Mouse (Mus musculus) right cerebral cortex, postnatal 4 days (tissue): ENCODE results near the gene Myh7.
"Not testable (repeated sequence)": the region's sequence is repeated elsewhere in the genome, so short reads cannot be mapped to it uniquely, and the experiment has no call there.

Source experiments
- DNase-seq: peaks from one replicate; pipeline ENCODE4 v3.0.0-alpha.2; 2022

Gene Myh7

GRCm38 (mm10) chr14:54967874-54968273, 26.6 kb downstream of the Myh7 start:
- DNase-seq, result no peak

DNA sequence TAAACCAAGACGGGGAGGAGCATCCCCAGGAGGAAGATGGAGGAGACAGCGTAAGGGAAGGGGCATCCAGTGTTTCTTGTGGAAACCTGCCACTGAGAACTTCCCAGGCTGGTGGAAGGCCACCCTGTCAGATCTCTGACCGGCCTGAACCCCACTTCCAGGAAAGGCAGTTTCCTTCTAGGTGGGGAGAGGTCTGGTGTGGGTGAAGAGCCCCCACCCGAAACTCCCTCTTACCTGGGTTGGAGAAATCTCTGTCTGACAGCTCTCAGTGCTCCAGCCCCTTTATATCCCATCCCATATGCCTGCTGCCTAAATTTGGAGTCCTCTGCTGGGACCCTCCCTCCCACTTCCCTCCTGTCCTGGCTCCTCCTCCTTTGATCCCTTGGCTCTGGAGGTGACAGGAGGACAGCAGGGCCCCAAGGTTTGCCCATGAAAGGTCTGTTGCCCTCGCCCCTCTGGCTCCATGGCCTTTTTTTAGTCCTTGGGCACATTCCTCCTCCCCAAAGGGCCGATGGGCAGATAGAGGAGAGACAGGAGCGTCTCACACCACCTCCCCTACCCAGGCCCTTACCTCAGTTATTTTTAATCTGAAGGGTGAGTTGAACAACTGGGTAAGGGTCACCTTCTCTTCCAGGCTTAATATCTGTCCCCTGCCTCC, 28.0 kb downstream of the Myh7 start, which contains the start of gene Myh6:
TSS of gene Myh6 (minus strand) at position 608 of the 658 bp plus-strand sequence.
- DNase-seq, result no peak

GRCm38 (mm10) chr14:54965631-54966030, 28.8 kb downstream of the Myh7 start:
- DNase-seq, result no peak

DNA sequence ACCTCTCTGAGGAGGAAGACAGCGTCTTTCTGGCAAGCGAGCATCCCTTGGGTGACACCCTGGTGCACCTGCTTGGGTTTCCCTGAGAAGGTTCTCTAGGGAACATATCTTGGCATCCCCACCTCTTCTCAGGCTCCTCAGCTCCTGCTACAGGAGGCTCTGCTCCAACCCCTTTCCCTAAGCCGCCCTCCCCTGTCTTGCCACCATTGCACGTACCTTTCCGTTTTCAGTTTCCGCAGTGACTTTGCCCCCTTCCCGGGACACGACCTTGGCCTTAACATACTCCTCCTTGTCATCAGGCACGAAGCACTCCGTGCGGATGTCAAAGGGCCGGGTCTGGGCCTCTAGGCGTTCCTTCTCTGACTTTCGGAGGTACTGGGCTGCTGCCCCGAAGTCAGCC, 29.4 kb downstream of the Myh7 start:
- DNase-seq, result no peak

DNA sequence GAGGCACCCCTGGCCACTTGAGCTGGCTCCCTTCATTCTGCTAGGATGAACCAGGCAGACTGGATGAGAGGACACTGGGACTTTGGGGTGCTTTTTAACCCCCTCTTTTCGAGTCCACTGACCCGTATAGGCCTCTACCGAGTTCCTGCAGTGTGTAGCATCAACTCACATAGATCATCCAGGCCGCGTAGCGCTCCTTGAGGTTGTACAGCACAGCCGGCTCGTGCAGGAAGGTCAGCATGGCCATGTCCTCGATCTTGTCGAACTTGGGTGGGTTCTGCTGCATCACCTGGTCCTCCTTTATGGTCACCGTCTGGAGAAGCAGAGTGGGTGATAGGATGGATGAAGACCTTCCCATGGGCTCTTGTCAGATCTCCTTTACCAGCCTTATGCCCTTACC, 30.7 kb downstream of the Myh7 start:
- no peak for DNase-seq

DNA sequence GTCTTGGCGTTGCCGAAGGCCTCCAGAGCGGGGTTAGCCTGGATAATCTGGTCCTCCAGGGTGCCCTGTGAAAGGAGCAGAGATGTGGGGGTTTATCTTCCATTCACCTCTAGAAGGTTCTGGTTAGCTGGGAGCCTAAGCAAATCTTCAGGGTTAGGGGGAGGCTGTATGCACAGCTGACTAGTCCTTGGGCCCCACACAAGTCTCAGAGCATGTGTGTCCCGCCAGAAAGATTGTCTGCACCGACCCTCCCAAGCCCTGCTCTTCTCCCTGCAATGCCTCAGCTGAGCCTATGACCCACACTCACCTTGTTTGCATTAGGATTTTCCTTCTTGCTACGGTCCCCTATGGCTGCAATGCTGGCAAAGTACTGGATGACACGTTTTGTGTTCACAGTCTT, 31.7 kb downstream of the Myh7 start:
- DNase-seq, result no peak

- no peak for DNase-seq
Observed at GRCm38 (mm10) chr14:54961487-54961886, 32.9 kb downstream of the Myh7 start.

GRCm38 (mm10) chr14:54960769-54961168, 33.7 kb downstream of the Myh7 start:
- DNase-seq, result no peak

DNA sequence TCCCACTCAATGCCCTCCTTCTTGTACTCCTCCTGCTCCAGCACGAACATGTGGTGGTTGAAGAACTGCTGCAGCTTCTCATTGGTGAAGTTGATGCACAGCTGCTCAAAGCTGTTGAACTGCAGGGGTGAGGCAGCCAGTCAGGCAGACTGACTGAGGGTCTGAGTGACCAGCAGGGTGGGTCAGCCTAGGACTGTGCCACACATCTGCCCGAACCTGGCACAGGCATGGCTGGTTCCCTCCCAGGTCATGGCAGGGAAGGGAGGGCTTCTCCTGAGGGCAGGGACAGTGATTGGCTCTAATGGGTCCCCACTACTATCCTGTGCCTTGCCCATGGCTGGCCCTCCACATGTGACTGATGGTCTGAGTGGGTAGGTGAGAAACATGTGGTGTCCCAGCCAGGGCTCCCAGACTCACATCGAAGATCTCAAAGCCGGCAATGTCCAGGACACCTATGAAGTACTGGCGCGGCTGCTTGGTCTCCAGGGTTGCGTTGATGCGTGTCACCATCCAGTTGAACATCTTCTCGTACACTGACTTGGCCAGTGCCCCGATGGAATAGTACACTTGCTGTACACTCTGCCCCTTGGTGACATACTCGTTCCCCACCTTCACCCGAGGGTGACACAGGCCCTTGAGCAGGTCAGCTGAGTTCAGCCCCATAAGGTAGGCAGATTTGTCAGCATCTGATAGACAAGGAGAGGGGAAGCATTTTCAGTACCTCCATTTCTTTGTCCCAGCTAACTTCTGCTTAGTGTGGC, 34.4 kb downstream of the Myh7 start:
- DNase-seq, result not testable (repeated sequence)

DNA sequence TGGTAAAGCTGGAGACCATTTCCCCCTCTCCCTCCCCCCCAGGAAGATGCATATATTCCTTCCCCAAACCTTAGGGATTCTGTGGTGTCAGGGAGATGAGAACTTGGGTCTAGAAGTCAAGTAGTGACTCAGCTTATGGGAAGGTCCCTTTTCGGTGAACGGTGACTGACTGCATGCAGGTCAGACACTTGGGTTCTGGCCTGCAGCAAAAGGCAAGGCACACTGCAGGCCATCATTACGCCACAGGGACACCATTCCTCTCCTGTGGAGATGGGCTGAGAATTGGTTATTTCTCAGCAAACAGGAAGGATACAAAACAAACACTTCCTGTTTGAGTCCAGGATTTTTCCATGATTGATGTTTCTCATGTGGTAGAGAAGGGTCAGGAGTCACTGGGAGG, 35.2 kb downstream of the Myh7 start:
- DNase-seq, result no peak

- no peak for DNase-seq
Observed at GRCm38 (mm10) chr14:54958503-54958902, 35.9 kb downstream of the Myh7 start.

- no peak for DNase-seq
Observed at GRCm38 (mm10) chr14:54956533-54956932, 37.9 kb downstream of the Myh7 start.

- no peak for DNase-seq
Observed at GRCm38 (mm10) chr14:54955481-54955880, 38.9 kb downstream of the Myh7 start.

DNA sequence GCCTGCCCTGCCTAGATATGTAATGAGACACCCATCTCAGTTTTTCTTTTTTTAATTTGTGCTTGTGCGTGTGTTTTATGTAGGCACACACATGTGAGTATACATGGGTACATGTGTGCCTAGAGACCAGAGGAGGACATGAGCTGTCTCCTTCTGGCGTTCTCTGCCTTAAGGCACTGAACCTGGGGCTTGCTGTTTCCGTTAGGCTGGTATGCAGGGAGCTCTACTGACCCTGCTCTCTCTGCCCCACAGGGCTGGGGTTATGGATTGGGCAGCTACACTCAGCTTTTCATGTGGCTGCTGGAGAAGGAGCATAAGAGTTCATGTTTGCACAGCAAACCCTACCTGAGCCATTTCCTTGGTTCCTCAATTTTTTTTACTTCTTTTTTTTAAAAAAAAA, 40.0 kb downstream of the Myh7 start:
- DNase-seq, result no peak

DNA sequence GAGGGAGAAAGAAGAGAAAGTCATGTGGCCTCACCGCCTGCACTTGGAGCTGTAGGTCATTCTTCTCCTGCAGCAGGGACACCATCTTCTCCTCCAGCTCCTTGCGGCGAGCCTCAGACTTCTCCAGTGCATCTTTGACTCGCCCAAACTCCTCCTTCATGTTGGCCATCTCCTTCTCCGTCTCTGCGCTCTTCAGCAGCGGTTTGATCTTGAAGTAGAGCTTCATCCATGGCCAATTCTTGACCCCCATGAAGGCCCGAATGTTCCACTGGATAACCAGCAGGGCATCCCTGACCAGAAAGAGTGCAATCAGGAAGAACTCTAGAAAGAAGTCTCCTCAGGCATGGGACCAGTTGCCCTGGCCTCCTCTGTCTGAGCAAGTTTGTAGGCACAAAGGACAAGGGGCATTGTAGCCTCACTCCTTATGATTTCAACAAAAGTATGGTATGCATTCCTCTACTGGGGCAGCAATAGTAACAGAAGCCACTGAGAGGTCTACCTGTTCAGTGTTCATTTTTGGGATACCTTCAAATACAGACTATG, 40.7 kb downstream of the Myh7 start:
- no peak for DNase-seq

GRCm38 (mm10) chr14:54951587-54951986, 42.8 kb downstream of the Myh7 start:
- no peak for DNase-seq

DNA sequence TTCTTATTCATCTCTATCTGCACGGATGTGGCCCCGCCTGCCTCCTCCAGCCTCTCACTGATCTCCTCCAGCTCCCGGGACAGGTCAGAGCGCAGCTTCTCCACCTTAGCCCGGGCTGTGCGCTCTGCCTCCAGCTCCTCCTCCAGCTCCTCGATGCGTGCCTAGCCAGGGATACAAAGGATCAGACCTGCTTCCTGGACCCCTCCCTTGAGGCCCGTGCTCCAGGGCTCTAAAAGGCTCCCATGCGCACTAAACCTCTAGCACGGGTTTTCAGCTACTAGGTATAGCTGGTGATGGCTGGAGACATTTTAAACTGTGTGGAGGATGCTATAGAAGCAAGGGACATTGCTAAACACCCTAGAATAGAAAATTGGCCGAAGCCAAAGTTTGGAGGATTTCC, 43.9 kb downstream of the Myh7 start:
- no peak for DNase-seq

DNA sequence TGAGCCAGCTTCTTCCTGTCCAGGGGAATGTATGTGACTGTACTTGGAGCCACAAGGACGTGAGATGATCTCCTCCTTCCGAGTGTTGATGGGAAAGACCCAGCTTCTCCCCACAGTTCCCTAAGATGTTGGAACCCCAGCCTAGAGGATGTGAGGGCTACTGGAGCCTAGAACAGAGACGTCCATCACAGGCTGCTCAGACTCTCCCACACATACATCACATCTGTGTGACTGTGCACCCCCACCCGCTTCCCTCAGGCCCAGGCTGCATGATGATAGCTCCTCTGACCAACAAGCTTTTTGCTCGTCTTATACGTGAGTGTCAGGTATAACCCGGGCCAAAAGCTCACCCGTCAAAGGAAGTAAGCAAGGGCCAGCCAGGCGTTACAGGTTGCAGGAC, 45.6 kb downstream of the Myh7 start:
- no peak for DNase-seq

GRCm38 (mm10) chr14:54947008-54947407, 47.4 kb downstream of the Myh7 start:
- DNase-seq, result not testable (repeated sequence)

DNA sequence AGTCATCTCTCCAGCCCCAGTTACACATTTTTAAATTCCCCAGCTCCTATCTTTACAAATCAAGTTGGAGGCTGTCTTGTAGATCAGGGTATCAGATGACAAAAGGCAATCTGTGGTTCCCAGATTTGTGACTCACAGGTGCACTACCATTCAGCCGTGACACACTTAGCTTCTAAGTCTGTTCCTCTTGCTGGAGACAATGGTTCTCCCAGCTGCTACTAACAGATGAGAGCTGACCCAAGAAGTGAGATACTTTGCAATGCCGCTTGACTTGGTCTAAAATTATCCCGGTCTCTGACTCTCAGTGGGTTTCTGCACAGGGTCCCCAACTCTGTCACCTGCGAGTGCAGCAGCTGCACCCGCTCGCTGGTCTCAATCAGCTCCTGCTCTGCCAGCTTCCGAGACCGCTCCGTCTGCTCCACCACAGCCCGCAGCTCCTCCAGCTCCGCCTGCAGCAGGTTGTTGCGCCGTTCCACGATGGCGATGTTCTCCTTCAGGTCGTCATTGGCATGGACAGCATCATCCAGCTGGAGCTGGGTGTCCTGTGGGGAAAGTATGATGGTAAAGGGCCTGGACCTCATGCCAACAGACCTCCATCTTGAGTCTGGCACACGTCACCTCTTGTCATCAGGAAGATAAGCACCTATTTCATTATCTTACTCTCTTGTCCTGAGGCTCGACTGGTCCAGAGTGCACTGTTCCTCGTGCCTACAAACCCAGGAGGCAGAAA, 48.3 kb downstream of the Myh7 start:
- no peak for DNase-seq

- no peak for DNase-seq
Observed at GRCm38 (mm10) chr14:54944939-54945338, 49.5 kb downstream of the Myh7 start.

DNA sequence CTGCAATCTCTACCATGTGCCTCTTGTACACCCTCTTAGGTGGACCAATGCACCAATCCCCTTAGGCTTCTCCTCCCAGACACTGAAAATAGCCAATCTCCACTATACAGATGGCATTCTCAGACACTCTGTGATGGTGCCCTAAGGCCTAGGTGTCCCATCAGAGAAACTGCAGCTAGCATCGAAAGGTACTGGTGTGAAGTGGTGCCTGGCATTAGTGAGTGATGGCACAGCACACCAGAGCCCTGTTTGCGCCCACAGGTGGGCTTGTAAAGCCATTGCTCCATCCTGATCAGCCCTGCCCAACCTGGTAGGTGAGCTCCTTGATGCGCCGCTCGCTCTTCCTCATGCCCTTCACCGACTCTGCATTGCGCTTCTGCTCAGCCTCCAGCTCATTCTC, 50.5 kb downstream of the Myh7 start:
- no peak for DNase-seq

DNA sequence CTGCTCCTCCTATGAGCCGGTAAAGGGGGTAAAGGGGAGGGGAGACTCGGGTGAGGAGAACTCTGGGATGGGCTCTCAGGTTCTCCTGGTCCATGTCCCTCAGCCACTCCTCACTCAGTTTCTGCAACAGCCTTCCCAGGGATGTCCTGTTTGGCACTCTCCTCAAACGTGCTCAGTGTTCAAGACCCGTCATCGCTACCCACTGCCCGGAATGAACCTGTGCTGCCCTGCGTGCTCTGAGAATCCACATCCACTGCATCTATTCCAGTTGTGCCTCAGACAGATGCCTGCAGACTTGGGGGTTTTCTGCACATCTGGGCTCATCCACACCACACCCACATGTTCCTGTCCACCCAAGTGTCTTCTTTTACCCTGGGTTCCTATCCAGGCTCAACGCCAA, 51.9 kb downstream of the Myh7 start:
- no peak for DNase-seq
